14 mouse cellular contexts compared by ENCODE assay signal in genomic region chr11:50198219-50198846, GRCm38 (mm10). TPM values are rescaled to one million over a fixed set of nuclear protein-coding genes. Genes with fewer than 3 reads are reported as not detected.
"Had no signal": no experiment of that assay in that cellular context is flagged by ENCODE, and none has a peak within 500 bp of the region (broad histone marks: within the 10 kb centered on the region; RNA-seq: fewer than 3 reads in every experiment).

No protein-coding gene starts in this region.

- H3K27me3 ChIP-seq: midbrain, embryonic 15.5 days; neural tube, embryonic 13.5 days had no signal

- H3K4me2 ChIP-seq: midbrain, embryonic 15.5 days; neural tube, embryonic 13.5 days had no signal

- H3K9me3 ChIP-seq: limb, embryonic 10.5 days; midbrain, embryonic 15.5 days; neural tube, embryonic 13.5 days had no signal

- H3K9ac ChIP-seq: midbrain, embryonic 15.5 days; neural tube, embryonic 13.5 days had no signal

- H3K4me3 ChIP-seq: limb, embryonic 10.5 days; midbrain, embryonic 15.5 days; neural tube, embryonic 13.5 days had no signal

- H3K4me1 ChIP-seq: limb, embryonic 10.5 days; midbrain, embryonic 15.5 days; neural tube, embryonic 13.5 days had no signal

- ATAC-seq: midbrain, embryonic 15.5 days had no signal

- H3K27ac ChIP-seq: limb, embryonic 10.5 days; midbrain, embryonic 15.5 days; neural tube, embryonic 13.5 days had no signal

- DNase-seq: kidney, adult 11 months; kidney, postnatal 36 days; layer of hippocampus, adult 9-11 months; lung, adult 18-20 months; lung, postnatal 36 days; retina, postnatal 1 day; right cerebral cortex, postnatal 4 days; spleen, adult 18-20 months; thymus, adult 18-20 months; thymus, postnatal 14 days had no signal

RNA-seq across cellular contexts. Expression of gene Ltc4s, which starts 40.1 kb away (rescaled TPM):
- total RNA-seq: monocyte, adult 5-6 weeks had no signal
